Mouse (Mus musculus): ENCODE data around the gene Tmtc2.

DNA sequence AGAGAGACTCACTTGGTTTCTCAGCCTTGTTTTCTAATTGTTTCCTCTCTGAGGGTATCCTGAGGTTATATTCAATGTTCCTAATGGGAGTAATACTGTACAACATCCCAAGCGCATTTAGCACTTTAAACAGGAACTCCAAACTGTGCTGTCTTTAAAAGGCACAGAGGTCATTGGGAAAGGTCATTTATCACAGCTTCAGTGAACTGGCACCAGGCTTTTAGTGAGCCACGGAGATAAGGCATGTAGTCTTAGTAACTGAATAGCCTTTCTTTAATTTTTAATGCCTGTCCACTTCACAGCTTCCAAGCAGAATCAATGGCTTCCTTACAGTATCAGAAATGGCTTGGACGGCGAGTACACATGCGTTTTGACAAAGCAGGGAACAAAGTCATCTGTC is 144.0 kb downstream of the Tmtc2 start:
- TF ChIP-seq CTCF (IDR thresholded peaks at IDR 0.05; ENCODE audit: low read depth, low read length) (no peak), EP300 (IDR thresholded peaks at IDR 0.05; ENCODE audit: insufficient read depth, low read depth, low read length) (no peak), POLR2A (IDR thresholded peaks at IDR 0.05; ENCODE audit: insufficient read depth, low read length) (no peak)

All from ES-Bruce4 (cell line).